Mouse (Mus musculus) stomach, postnatal 0 days (tissue): Measurements from ENCODE around the gene Shld1. TPM values are rescaled to one million over a fixed set of nuclear protein-coding genes. Genes with fewer than 3 reads are reported as not detected.

Experiments used
- ATAC-seq: fragments of 200-750 bp; cut with Nextera tagmentation; 2 replicates; pipeline ENCODE4 v1.8.0; 2017; ENCODE audit not compliant: low FRiP score, low TSS enrichment
- DNase-seq: peaks from one replicate; pipeline ENCODE4 v3.0.0-alpha.2; 2016; ENCODE audit warnings: low spot score
- H3K27ac ChIP-seq: fragments of 300-500 bp; sonication (generic); replicated peaks from 2 replicates; pipeline ENCODE4 v1.5.1; 2014; ENCODE audit warnings: mild to moderate bottlenecking, control low read depth
- H3K27me3 ChIP-seq: fragments of 300-500 bp; sonication (generic); 2 replicates; pipeline ENCODE4 v1.6.1; 2014; ENCODE audit warnings: low read length; ENCODE audit not compliant: control insufficient read depth, insufficient read depth
- H3K36me3 ChIP-seq: fragments of 300-500 bp; sonication (generic); 2 replicates; pipeline ENCODE4 v1.6.1; 2014; ENCODE audit warnings: low read length, mixed read lengths; ENCODE audit not compliant: control insufficient read depth, insufficient read depth
- H3K4me1 ChIP-seq: fragments of 300-500 bp; sonication (generic); replicated peaks from 2 replicates; pipeline ENCODE4 v1.6.1; 2014; ENCODE audit warnings: antibody characterized with exemption; ENCODE audit not compliant: control insufficient read depth, insufficient read depth
- H3K4me2 ChIP-seq: fragments of 300-500 bp; sonication (generic); replicated peaks from 2 replicates; pipeline ENCODE4 v1.6.1; 2014; ENCODE audit warnings: low read depth, mild to moderate bottlenecking, control low read depth, moderate library complexity
- H3K4me3 ChIP-seq: fragments of 300-500 bp; sonication (generic); 2 replicates; pipeline ENCODE4 v1.5.1; 2014; ENCODE audit warnings: low read depth, low read length, control low read depth
- H3K9ac ChIP-seq: fragments of 300-500 bp; sonication (generic); 2 replicates; pipeline ENCODE4 v1.6.1; 2014; ENCODE audit warnings: mild to moderate bottlenecking, low read length, control low read depth, mixed read lengths
- H3K9me3 ChIP-seq: fragments of 300-500 bp; sonication (generic); 2 replicates; pipeline ENCODE4 v1.6.1; 2016; ENCODE audit warnings: low read length; ENCODE audit not compliant: control insufficient read depth
- CTCF ChIP-seq: IDR thresholded peaks from 2 replicates; pipeline ENCODE4 v1.5.1; 2016; ENCODE audit warnings: antibody characterized with exemption, low read depth, mild to moderate bottlenecking, moderate library complexity
- EP300 ChIP-seq: optimal IDR thresholded peaks from 2 replicates; pipeline ENCODE3; 2016; ENCODE audit warnings: antibody characterized with exemption
- WGBS: fragments of 180-500 bp; shearing (Covaris S2); extraction: QIAGEN DNeasy Blood & Tissue Kit; methylation state at CpG from one replicate; pipeline ENCODE4 v1.1.7; 2014; 5-methylcytosine and 5-hydroxymethylcytosine counted together
- polyA plus RNA-seq: library from polyadenylated mRNA; unstranded; fragments of >200 nt; fragmentation: Nextera tagmentation; extraction: Ambion mirVana; gene quantifications from 2 replicates; pipeline ENCODE4 v1.2.1, GENCODE M21; 2015

The Shld1 gene
- polyA plus RNA-seq, 1 experiment from 2014 or later: 9.8 TPM

DNA sequence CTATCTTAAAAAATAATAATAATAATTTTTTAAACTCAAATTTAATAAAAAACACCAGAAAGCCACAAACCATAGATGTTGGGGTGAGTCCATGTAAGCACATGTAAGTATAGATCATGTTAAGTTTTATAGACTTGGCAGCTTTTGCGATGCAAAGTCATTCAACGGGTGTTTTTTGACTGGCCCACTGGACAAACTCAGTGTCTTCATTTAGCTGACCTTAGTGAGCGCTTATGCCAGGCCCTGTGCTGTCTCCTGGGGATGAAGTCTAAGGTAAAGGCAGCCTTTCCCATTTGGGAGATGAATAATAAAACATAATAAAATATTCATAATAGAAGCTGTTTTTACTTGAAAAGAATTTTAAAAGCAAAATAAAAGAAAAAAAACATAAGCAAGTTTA, 28.2 kb downstream of the Shld1 start:
- H3K9ac ChIP-seq: no peak overlapping the region
- H3K4me2 ChIP-seq: no peak overlapping the region
- H3K9me3 ChIP-seq: no peaks in the 10 kb centered on the region
- no peak overlapping the region for H3K4me3 ChIP-seq
- WGBS: 89% methylated on average over 3 of the region's 3 CpGs
- H3K36me3 ChIP-seq: no peaks in the 10 kb centered on the region
- no peak for TF ChIP-seq EP300
- TF ChIP-seq CTCF: no peak
- no peak overlapping the region for H3K27ac ChIP-seq
- H3K4me1 ChIP-seq: no peaks in the 10 kb centered on the region
- no peak for ATAC-seq
- no peak for DNase-seq
- H3K27me3 ChIP-seq: no peaks in the 10 kb centered on the region

DNA sequence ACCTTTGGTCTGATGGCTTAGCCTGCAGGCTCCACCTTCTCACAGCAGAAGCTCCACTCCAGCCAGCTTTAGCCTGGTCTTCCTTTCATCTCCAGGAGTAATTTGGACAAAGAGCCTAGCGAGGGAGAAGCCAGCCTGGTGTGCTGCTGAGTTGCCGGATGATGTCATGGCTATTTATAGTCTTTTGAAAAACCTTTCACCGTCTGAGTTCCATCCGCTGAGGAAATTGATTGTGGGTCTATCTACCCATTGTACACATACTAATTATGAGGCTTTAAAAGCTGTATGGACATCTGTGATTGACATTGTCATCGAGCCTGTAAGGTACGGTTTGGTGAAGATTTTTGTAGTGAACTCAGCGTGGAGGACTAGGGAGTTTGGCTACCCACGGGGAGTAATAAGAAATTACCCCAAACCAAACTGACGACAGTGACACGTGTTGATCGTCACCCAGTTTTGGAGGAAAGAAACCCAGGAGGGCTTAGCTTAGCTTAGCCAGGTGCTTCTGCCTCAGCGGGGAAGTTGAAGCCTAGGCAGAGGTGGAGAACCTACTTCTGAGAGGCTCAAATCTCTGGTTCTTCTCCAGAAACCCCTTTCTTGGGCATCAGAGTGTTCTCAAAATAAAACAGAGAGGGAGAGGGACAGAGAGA, 28.8 kb downstream of the Shld1 start:
- WGBS: 64% methylated on average over 12 of the region's 12 CpGs
- Histone ChIP-seq H3K27me3 (no peaks in the 10 kb centered on the region), H3K4me2 (no peak overlapping the region), H3K36me3 (no peaks in the 10 kb centered on the region), H3K9me3 (no peaks in the 10 kb centered on the region), H3K4me1 (no peaks in the 10 kb centered on the region), H3K9ac (no peak overlapping the region), H3K27ac (no peak overlapping the region; the same call in 1 of the 2 replicates), H3K4me3 (no peak overlapping the region)
- DNase-seq: no peak
- no peak for TF ChIP-seq CTCF
- no peak for TF ChIP-seq EP300
- no peak for ATAC-seq

DNA sequence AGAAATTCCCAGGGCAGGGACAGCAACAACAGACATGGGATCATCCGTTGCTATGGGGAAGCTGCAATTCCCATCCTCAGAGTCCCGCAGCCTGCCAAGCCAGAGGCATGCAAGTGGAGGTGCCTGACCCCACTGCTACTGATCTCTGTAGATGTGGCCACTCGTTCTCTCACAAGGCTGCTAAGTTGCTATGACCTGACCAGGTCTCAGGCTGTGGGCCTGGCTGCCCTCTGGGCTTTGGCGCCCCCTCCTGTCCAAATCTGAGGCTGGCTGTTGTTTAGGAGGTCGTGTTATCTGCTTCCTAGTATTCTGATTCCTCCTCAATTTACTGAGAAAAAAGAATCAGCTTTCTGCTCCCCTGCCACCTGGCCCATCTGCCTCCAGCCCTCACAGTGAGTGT, 29.4 kb downstream of the Shld1 start:
- no peak overlapping the region for H3K9ac ChIP-seq
- no peak overlapping the region for H3K4me2 ChIP-seq
- TF ChIP-seq CTCF (peak; percentile 76), EP300 (no peak)
- H3K4me3 ChIP-seq: no peak overlapping the region
- no peaks in the 10 kb centered on the region for H3K36me3 ChIP-seq
- peak; percentile 56 for ATAC-seq
- H3K4me1 ChIP-seq: no peaks in the 10 kb centered on the region
- H3K27me3 ChIP-seq: no peaks in the 10 kb centered on the region
- WGBS: 43% methylated on average over 5 of the region's 5 CpGs
- H3K9me3 ChIP-seq: no peaks in the 10 kb centered on the region
- peak; percentile 67 for DNase-seq
- no peak overlapping the region; the same call in 1 of the 2 replicates for H3K27ac ChIP-seq

DNA sequence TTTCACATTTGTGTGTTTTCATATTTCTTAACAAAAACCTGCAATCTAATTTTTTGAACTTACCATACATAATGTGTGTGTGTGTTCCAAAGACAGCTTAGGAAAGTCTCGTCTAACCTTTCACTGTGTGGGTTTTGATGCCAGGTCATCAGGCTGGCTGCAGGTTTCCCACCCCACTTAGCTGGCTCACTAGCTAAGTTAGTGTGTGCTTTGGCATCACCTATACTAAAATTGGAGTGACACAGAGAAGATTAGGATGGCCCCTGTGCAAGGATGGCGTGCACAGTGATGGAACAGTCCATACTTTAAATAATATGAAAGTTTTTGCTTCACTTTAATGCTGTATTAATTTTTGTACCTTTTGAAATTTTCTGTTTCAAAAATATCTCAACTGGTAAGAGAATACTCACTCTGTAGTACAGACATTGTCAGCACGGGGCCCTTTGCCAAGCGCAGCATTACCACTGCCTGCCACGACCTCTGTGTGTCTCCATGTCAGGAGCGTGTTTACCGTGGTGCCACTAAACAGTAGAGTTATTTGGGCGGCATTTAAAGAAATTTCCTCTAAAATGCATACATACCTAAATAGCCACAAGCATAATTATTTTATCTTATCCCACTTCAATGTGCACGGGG, 30.3 kb downstream of the Shld1 start:
- Histone ChIP-seq H3K9me3 (no peaks in the 10 kb centered on the region), H3K4me1 (no peaks in the 10 kb centered on the region), H3K36me3 (no peaks in the 10 kb centered on the region), H3K27me3 (no peaks in the 10 kb centered on the region), H3K9ac (no peak overlapping the region), H3K27ac (no peak overlapping the region), H3K4me3 (no peak overlapping the region), H3K4me2 (no peak overlapping the region)
- WGBS: 86% methylated on average over 9 of the region's 9 CpGs
- DNase-seq: no peak
- TF ChIP-seq CTCF (no peak), EP300 (no peak)
- ATAC-seq: no peak

DNA sequence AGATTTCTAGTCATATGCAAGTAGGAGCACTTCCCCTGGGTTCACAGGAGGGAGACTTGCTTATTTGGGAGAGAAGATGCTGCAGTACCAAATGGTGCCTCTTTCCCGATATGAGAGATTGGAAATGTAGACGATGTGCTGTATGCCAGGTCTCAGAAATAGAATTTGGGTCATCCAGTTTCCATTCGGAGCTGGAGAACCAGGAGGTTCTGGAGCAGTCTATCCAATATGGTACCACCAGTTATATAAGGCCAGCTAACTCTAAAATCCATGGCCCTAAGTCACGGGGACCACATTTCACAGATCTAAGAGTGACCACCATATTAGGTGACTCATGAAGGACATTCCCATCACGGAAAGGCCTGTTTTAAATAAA, 30.8 kb downstream of the Shld1 start:
- no peak for ATAC-seq
- Histone ChIP-seq H3K4me2 (no peak overlapping the region), H3K4me1 (no peaks in the 10 kb centered on the region), H3K9ac (no peak overlapping the region), H3K27me3 (no peaks in the 10 kb centered on the region), H3K4me3 (no peak overlapping the region), H3K9me3 (no peaks in the 10 kb centered on the region), H3K36me3 (no peaks in the 10 kb centered on the region), H3K27ac (no peak overlapping the region)
- WGBS: 89% methylated on average over 5 of the region's 5 CpGs
- no peak for TF ChIP-seq CTCF
- TF ChIP-seq EP300: no peak
- DNase-seq: no peak

DNA sequence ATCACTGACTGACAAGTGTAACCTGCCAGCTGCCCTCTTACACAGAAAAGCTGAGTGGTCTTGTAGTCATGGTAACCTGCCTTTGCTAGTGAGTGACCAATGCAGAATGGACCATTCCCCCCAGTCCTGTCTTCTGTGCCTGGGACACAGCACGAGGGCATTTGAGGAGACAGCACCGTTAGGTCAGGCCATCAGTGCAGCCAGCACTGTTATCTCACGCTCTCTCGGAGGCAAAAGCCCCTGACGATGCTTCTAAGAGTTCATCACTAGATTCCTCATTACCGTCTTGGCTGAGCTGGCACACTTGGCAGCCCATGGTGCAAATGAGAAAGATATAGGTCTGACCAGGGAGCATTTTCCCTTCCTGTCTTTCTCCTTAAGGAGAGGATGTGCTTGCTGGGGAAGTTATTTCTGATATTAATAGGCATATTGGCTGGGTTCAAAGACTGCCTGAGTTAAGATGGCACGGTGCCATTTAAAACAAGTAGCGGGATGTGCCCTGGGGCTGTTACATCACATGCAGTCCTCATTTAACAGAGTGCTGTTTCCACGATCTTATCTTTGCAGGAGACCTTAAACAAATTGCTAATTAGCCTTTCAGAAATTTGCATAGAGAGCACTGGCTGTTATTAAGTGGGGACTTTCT, 34.3 kb downstream of the Shld1 start:
- Histone ChIP-seq H3K4me3 (no peak overlapping the region), H3K9ac (no peak overlapping the region), H3K4me1 (no peaks in the 10 kb centered on the region), H3K9me3 (no peaks in the 10 kb centered on the region), H3K4me2 (no peak overlapping the region), H3K27me3 (no peaks in the 10 kb centered on the region), H3K36me3 (no peaks in the 10 kb centered on the region), H3K27ac (no peak overlapping the region)
- TF ChIP-seq CTCF (no peak), EP300 (no peak)
- WGBS: 68% methylated on average over 9 of the region's 9 CpGs
- ATAC-seq (no peak), DNase-seq (no peak)
